Mouse (Mus musculus) limb, embryonic 11.5 days (tissue): ENCODE measurements around the gene Ears2. TPM values are rescaled to one million over a fixed set of nuclear protein-coding genes. Genes with fewer than 3 reads are reported as not detected.
"Not testable (repeated sequence)": the region's sequence is repeated elsewhere in the genome, so short reads cannot be mapped to it uniquely, and the experiment has no call there.

ENCODE experiments used
- ATAC-seq: fragments of 200-750 bp; cut with Nextera tagmentation; 2 replicates; pipeline ENCODE4 v1.8.0; 2017; ENCODE audit warnings: low read depth; ENCODE audit not compliant: insufficient number of reproducible peaks, low FRiP score, low TSS enrichment
- DNase-seq: peaks from one replicate; pipeline ENCODE4 v3.0.0-alpha.2; 2015; ENCODE audit warnings: low spot score
- H3K27ac ChIP-seq: fragments of 300-500 bp; sonication (generic); replicated peaks from 2 replicates; pipeline ENCODE4 v1.5.1; 2014; ENCODE audit warnings: low read depth, mild to moderate bottlenecking, low read length
- H3K27me3 ChIP-seq: fragments of 300-500 bp; sonication (generic); 2 replicates; pipeline ENCODE4 v1.6.1; 2014; ENCODE audit warnings: mild to moderate bottlenecking, low read length, mixed read lengths; ENCODE audit not compliant: control insufficient read depth, insufficient read depth
- H3K36me3 ChIP-seq: fragments of 300-500 bp; sonication (generic); 2 replicates; pipeline ENCODE4 v1.6.1; 2014; ENCODE audit warnings: mild to moderate bottlenecking, low read length, moderate library complexity, mixed read lengths; ENCODE audit not compliant: control insufficient read depth, insufficient read depth
- H3K4me1 ChIP-seq: fragments of 300-500 bp; sonication (generic); 2 replicates; pipeline ENCODE4 v1.6.1; 2014; ENCODE audit warnings: low read length, mixed read lengths; ENCODE audit not compliant: control insufficient read depth, insufficient read depth
- H3K4me2 ChIP-seq: fragments of 300-500 bp; sonication (generic); 2 replicates; pipeline ENCODE4 v1.6.1; 2014; ENCODE audit warnings: low read depth, mild to moderate bottlenecking, moderate library complexity; ENCODE audit not compliant: severe bottlenecking
- H3K4me3 ChIP-seq: fragments of 300-500 bp; sonication (generic); 2 replicates; pipeline ENCODE4 v1.5.1; 2014; ENCODE audit warnings: low read depth, low read length
- H3K9ac ChIP-seq: fragments of 300-500 bp; sonication (generic); 2 replicates; pipeline ENCODE4 v1.6.1; 2014; ENCODE audit warnings: mild to moderate bottlenecking, low read length
- H3K9me3 ChIP-seq: fragments of 300-500 bp; sonication (generic); 2 replicates; pipeline ENCODE4 v1.6.1; 2016; ENCODE audit warnings: low read length; ENCODE audit not compliant: control insufficient read depth
- WGBS: fragments of 180-500 bp; shearing (Covaris S2); extraction: QIAGEN DNeasy Blood & Tissue Kit; methylation state at CpG from one replicate; pipeline ENCODE4 v1.1.7; 2014; 5-methylcytosine and 5-hydroxymethylcytosine counted together
- polyA plus RNA-seq: library from polyadenylated mRNA; unstranded; fragments of >200 nt; fragmentation: Nextera tagmentation; extraction: Ambion mirVana; gene quantifications from 2 replicates; pipeline ENCODE4 v1.2.1, GENCODE M21; 2014

Ears2 gene
- polyA plus RNA-seq, result 17.1 and 17.8 TPM in 2 replicates

DNA sequence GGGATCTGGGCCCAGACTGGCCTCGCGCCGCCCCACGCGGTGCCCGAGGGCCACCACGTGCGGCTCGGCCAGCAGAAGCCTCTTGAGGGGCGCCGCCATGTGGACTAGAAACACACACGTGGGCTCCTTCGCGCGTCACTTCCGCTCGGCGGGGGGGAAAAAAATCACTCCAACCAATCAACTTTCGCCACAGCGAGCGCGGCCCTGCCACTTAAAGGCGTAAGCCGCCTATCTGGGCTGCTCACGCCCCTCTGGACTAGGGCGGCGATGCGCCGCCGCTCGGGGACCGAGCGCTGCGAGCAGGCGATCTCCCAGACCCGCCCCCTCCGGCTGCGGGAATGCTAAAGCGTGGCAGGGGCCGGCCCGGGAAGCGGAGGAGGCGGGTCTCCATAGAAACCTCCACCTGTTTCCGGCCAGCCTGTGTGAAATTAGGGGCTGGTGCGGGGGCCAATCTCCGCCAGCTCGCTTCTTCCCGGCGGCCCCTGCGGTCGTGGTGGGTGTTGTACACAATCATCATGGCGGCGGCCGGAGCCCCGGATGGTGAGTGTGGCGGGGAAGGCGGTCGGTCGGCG, at the start of gene Ears2, which contains the start of gene Ubfd1:
Gene Ears2 (minus strand): TSS at position 319 of the 572 bp plus-strand sequence.
Gene Ubfd1 (plus strand): TSS at position 231 of the 572 bp plus-strand sequence.
- under 1% methylated on average over 60 of the region's 60 CpGs for WGBS
- ATAC-seq (peak; percentile 99), DNase-seq (peak; percentile 98)
- Histone ChIP-seq H3K9ac (peak within 1 kb of the TSS; percentile 97), H3K4me1 (peaks cover 5% of the 10 kb centered on the region), H3K4me3 (peak within 1 kb of the TSS; percentile 99), H3K4me2 (peak within 1 kb of the TSS; percentile 67), H3K27me3 (no peaks in the 10 kb centered on the region), H3K36me3 (peaks cover 15% of the 10 kb centered on the region), H3K9me3 (no peaks in the 10 kb centered on the region), H3K27ac (peak within 1 kb of the TSS; percentile 89)

- peaks cover 12% of the 10 kb centered on the region for H3K36me3 ChIP-seq
These were observed 41.1 kb upstream of the Ears2 start for GRCm38 (mm10) chr7:122108206-122108605.

GRCm38 (mm10) chr7:122101747-122102244, 34.7 kb upstream of the Ears2 start, which contains the start of gene Ndufab1:
Ndufab1 (minus strand) TSS chr7:122101886.
- H3K4me3 ChIP-seq, result peak within 1 kb of the TSS; percentile 74
- peak; percentile 98 for ATAC-seq
- no peak within 1 kb of the TSS for H3K27ac ChIP-seq

More at GRCm38 (mm10) chr7:122108206-122108605, 41.1 kb upstream of the Ears2 start:
- WGBS, result 93% methylated on average over 6 of the region's 6 CpGs
- DNase-seq (no peak), ATAC-seq (no peak)
- Histone ChIP-seq H3K27ac (no peak overlapping the region), H3K27me3 (no peaks in the 10 kb centered on the region), H3K9ac (no peak overlapping the region), H3K4me3 (no peak overlapping the region), H3K4me2 (no peak overlapping the region), H3K9me3 (no peaks in the 10 kb centered on the region), H3K4me1 (no peaks in the 10 kb centered on the region)

DNA sequence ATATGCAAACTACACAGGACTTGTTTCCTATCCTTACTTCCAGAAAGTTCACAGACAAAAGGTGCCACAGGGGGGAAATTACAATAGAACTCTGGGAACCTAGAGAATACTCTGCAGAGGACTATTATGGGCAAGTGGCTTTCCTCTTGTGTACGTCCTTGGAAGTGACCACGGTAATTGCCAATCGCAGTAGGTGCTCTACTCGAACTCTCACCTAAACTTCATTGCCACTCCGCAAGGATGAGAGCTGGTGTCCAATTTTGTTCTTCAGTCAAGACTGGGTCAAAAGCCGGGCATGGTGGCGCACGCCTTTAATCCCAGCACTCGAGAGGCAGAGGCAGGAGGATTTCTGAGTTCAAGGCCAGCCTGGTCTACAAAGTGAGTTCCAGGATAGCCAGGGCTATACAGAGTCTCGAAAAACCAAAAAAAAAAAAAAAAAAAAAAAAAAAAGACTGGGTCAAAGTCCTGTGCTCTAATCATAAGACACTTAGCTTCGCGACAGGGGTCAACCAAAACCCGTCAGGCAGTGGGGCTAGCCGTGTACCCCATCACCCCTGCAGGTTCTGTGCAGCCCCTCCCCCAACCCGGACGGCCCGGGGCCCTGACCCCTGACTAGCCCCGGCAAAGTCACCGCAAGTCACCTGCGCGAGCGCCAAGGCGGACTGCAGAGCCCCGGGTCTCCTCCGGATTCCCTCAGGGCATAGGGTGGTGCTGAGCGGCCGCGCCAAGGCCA, 34.1 kb upstream of the Ears2 start:
- H3K27me3 ChIP-seq, H3K27ac ChIP-seq, H3K4me1 ChIP-seq, H3K9me3 ChIP-seq, H3K36me3 ChIP-seq: not testable (repeated sequence)
- H3K4me3 ChIP-seq, result peak overlapping the region; percentile 74
- H3K4me2 ChIP-seq, result peak overlapping the region; percentile 74
- 7% methylated on average over 25 of the region's 28 CpGs for WGBS
- H3K9ac ChIP-seq, result peak overlapping the region; percentile 81
- peak; percentile 66 for DNase-seq
- peak; percentile 73 for ATAC-seq

More at GRCm38 (mm10) chr7:122101747-122102244, 34.7 kb upstream of the Ears2 start, which contains the start of gene Ndufab1:
- Histone ChIP-seq H3K4me2 (peak within 1 kb of the TSS; percentile 74), H3K9me3 (no peaks in the 10 kb centered on the region), H3K4me1 (peaks cover 4% of the 10 kb centered on the region), H3K9ac (peak within 1 kb of the TSS; percentile 81), H3K27me3 (no peaks in the 10 kb centered on the region), H3K36me3 (peaks cover 4% of the 10 kb centered on the region)
- peak; percentile 87 for DNase-seq
- WGBS, result under 1% methylated on average over 28 of the region's 43 CpGs

- Histone ChIP-seq H3K9me3 (no peaks in the 10 kb centered on the region), H3K4me1 (peaks cover 4% of the 10 kb centered on the region), H3K9ac (no peak overlapping the region), H3K4me2 (no peak overlapping the region), H3K27me3 (no peaks in the 10 kb centered on the region), H3K36me3 (peaks cover 15% of the 10 kb centered on the region), H3K4me3 (no peak overlapping the region), H3K27ac (no peak overlapping the region)
- DNase-seq, result peak; percentile 48
- 78% methylated on average over 4 of the region's 4 CpGs for WGBS
- ATAC-seq, result no peak
These were observed 32.2 kb upstream of the Ears2 start for GRCm38 (mm10) chr7:122099222-122099621.

DNA sequence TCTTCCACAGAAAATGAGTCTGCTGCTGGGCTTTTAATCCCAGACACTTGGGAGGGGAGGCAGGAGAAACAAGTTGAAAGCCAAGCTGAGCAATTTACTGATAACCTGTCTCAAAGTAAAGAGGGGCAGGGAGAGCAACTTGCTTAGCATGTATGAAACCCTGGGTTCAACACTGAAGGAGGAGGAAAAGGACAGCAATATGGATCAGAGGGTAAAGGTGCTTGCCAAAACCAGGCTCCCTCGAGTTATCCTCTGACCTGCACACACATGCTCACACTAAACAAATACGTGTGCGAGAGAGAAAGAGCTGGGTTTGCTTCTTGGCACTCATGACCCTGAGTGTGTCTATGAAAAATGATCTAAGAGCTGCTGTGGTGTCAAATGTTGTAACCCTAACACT, 30.9 kb upstream of the Ears2 start:
- H3K4me3 ChIP-seq, result no peak overlapping the region
- H3K27me3 ChIP-seq, result no peaks in the 10 kb centered on the region
- ATAC-seq (no peak), DNase-seq (no peak)
- no peak overlapping the region for H3K4me2 ChIP-seq
- H3K27ac ChIP-seq, result no peak overlapping the region
- peaks cover 15% of the 10 kb centered on the region for H3K36me3 ChIP-seq
- H3K4me1 ChIP-seq, result peaks cover 4% of the 10 kb centered on the region
- H3K9ac ChIP-seq, result no peak overlapping the region
- no peaks in the 10 kb centered on the region for H3K9me3 ChIP-seq
- 96% methylated on average over 3 of the region's 3 CpGs for WGBS

DNA sequence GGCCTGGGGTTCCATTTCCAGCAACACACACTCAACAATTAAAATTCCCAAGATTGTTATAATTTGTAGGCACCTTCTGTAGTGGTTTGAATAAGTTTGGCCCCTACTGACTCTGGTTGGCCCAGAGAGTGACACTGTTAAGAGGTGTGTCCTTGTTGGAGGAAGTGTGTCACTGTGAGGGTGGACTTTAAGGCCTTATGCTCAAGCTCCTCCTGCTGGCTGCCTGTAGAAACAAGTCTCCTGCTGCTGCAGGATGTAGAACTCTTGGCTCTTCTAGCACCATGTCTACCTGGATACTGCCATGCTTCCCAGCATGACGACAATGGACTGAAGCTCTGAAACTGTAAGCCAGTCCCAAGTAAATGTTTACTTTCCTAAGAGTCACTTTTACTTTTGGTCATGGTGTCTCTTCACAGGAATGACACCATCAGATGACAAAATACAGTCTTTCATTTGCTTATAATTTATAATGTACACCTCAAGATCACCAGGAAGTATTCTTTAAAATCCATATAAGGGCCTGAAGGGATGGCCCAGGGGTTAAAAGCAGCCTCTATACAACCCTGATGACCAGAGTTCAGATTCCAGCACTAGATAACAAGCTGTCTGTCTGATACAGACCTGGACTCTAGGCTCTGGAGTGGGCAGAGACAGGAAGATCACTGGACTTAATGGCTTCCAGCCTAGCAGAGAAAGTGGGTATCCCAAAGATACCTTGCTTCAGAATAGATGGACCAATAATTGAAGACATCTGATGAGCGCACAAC, 27.7 kb upstream of the Ears2 start:
- no peak for ATAC-seq
- Histone ChIP-seq H3K9me3 (no peaks in the 10 kb centered on the region), H3K4me2 (no peak overlapping the region), H3K27me3 (no peaks in the 10 kb centered on the region), H3K36me3 (peaks cover 26% of the 10 kb centered on the region), H3K27ac (no peak overlapping the region), H3K4me3 (no peak overlapping the region), H3K4me1 (no peaks in the 10 kb centered on the region), H3K9ac (no peak overlapping the region)
- WGBS, result 96% methylated on average over 2 of the region's 2 CpGs
- no peak for DNase-seq
